Mouse (Mus musculus) liver, embryonic 16.5 days (tissue): Measurements from ENCODE around the gene Atp6v1g3. TPM values are rescaled to one million over a fixed set of nuclear protein-coding genes. Genes with fewer than 3 reads are reported as not detected.

Source experiments
- ATAC-seq: fragments of 200-750 bp; cut with Nextera tagmentation; 2 replicates; pipeline ENCODE4 v1.8.0; 2017; ENCODE audit warnings: low read depth, mild to moderate bottlenecking, moderate number of reproducible peaks, moderate library complexity
- H3K27ac ChIP-seq: fragments of 300-500 bp; sonication (generic); 2 replicates; pipeline ENCODE4 v1.5.1; 2014; ENCODE audit warnings: mild to moderate bottlenecking, low read length
- H3K27me3 ChIP-seq: fragments of 300-500 bp; sonication (generic); 2 replicates; pipeline ENCODE4 v1.6.1; 2014; ENCODE audit warnings: low read depth, low read length, mixed read lengths; ENCODE audit not compliant: control insufficient read depth, insufficient read depth
- H3K36me3 ChIP-seq: fragments of 300-500 bp; sonication (generic); 2 replicates; pipeline ENCODE4 v1.6.1; 2014; ENCODE audit warnings: mild to moderate bottlenecking; ENCODE audit not compliant: control insufficient read depth, insufficient read depth
- H3K4me1 ChIP-seq: fragments of 300-500 bp; sonication (generic); 2 replicates; pipeline ENCODE4 v1.6.1; 2014; ENCODE audit warnings: low read depth, low read length, mixed read lengths; ENCODE audit not compliant: control insufficient read depth
- H3K4me2 ChIP-seq: fragments of 300-500 bp; sonication (generic); 2 replicates; pipeline ENCODE4 v1.6.1; 2014; ENCODE audit warnings: low read depth, low read length, mixed read lengths
- H3K4me3 ChIP-seq: fragments of 300-500 bp; sonication (generic); 2 replicates; pipeline ENCODE4 v1.5.1; 2014; ENCODE audit warnings: low read depth, mild to moderate bottlenecking, low read length
- H3K9ac ChIP-seq: fragments of 300-500 bp; sonication (generic); 2 replicates; pipeline ENCODE4 v1.6.1; 2014; ENCODE audit warnings: low read depth, low read length
- H3K9me3 ChIP-seq: fragments of 300-500 bp; sonication (generic); replicated peaks from 2 replicates; pipeline ENCODE4 v1.6.1; 2016; ENCODE audit warnings: low read length; ENCODE audit not compliant: control insufficient read depth
- WGBS: fragments of 180-500 bp; shearing (Covaris S2); extraction: QIAGEN DNeasy Blood & Tissue Kit; methylation state at CpG from one replicate; pipeline ENCODE4 v1.1.7; 2014; ENCODE audit not compliant: insufficient replicate concordance; 5-methylcytosine and 5-hydroxymethylcytosine counted together
- polyA plus RNA-seq: library from polyadenylated mRNA; unstranded; fragments of >200 nt; fragmentation: Nextera tagmentation; extraction: Ambion mirVana; gene quantifications from 2 replicates; pipeline ENCODE4 v1.2.1, GENCODE M21; 2015

The Atp6v1g3 gene
- polyA plus RNA-seq, 1 experiment from 2014 or later: not detected

GRCm38 (mm10) chr1:138327466-138328245 is 54.1 kb downstream of the Atp6v1g3 start:
- Histone ChIP-seq H3K9me3 (no peaks in the 10 kb centered on the region), H3K9ac (no peak overlapping the region), H3K36me3 (no peaks in the 10 kb centered on the region), H3K27ac (no peak overlapping the region), H3K4me1 (no peaks in the 10 kb centered on the region), H3K4me2 (peak overlapping the region; percentile 11; the same call in 1 of the 2 replicates), H3K4me3 (no peak overlapping the region), H3K27me3 (no peaks in the 10 kb centered on the region)
- 47% methylated on average over 18 of the region's 18 CpGs for WGBS
- ATAC-seq: no peak

- Histone ChIP-seq H3K4me1 (no peaks in the 10 kb centered on the region), H3K27ac (no peak overlapping the region), H3K4me2 (no peak overlapping the region), H3K36me3 (no peaks in the 10 kb centered on the region), H3K9ac (no peak overlapping the region), H3K4me3 (no peak overlapping the region), H3K27me3 (no peaks in the 10 kb centered on the region), H3K9me3 (no peaks in the 10 kb centered on the region)
- WGBS: 13% methylated on average over 12 of the region's 12 CpGs
- ATAC-seq: no peak
Observed at GRCm38 (mm10) chr1:138328320-138328719, 54.8 kb downstream of the Atp6v1g3 start.

GRCm38 (mm10) chr1:138330556-138330955 is 57.0 kb downstream of the Atp6v1g3 start:
- Histone ChIP-seq H3K4me3 (no peak overlapping the region), H3K36me3 (no peaks in the 10 kb centered on the region), H3K9me3 (no peaks in the 10 kb centered on the region), H3K4me2 (no peak overlapping the region), H3K9ac (no peak overlapping the region), H3K27ac (no peak overlapping the region), H3K4me1 (no peaks in the 10 kb centered on the region), H3K27me3 (no peaks in the 10 kb centered on the region)
- no peak for ATAC-seq
- WGBS: 63% methylated on average over 2 of the region's 2 CpGs

GRCm38 (mm10) chr1:138331596-138331995 is 58.1 kb downstream of the Atp6v1g3 start:
- Histone ChIP-seq H3K4me3 (no peak overlapping the region), H3K4me1 (no peaks in the 10 kb centered on the region), H3K27me3 (no peaks in the 10 kb centered on the region), H3K9me3 (no peaks in the 10 kb centered on the region), H3K27ac (no peak overlapping the region), H3K36me3 (no peaks in the 10 kb centered on the region), H3K4me2 (no peak overlapping the region), H3K9ac (no peak overlapping the region)
- 46% methylated on average over 4 of the region's 4 CpGs for WGBS
- no peak for ATAC-seq

GRCm38 (mm10) chr1:138334701-138335100 is 61.2 kb downstream of the Atp6v1g3 start:
- Histone ChIP-seq H3K9ac (no peak overlapping the region), H3K4me1 (no peaks in the 10 kb centered on the region), H3K27me3 (no peaks in the 10 kb centered on the region), H3K9me3 (no peaks in the 10 kb centered on the region), H3K27ac (no peak overlapping the region), H3K4me2 (no peak overlapping the region), H3K4me3 (no peak overlapping the region), H3K36me3 (no peaks in the 10 kb centered on the region)
- 38% methylated on average over 2 of the region's 2 CpGs for WGBS
- no peak for ATAC-seq

- Histone ChIP-seq H3K4me2 (no peak overlapping the region), H3K27ac (no peak overlapping the region), H3K9ac (no peak overlapping the region), H3K4me3 (no peak overlapping the region), H3K36me3 (no peaks in the 10 kb centered on the region), H3K27me3 (no peaks in the 10 kb centered on the region), H3K9me3 (no peaks in the 10 kb centered on the region), H3K4me1 (no peaks in the 10 kb centered on the region)
- no peak for ATAC-seq
- 62% methylated on average over 2 of the region's 2 CpGs for WGBS
Observed at GRCm38 (mm10) chr1:138337417-138337816, 63.9 kb downstream of the Atp6v1g3 start.

Other genes starting within 250 kb of the Atp6v1g3 start
- gene Ptprc, start 98.0 kb upstream of the Atp6v1g3 start, polyA plus RNA-seq: 8.6 and 8.9 TPM in 2 replicates